Mouse (Mus musculus) kidney, postnatal 4 days (tissue): ENCODE measurements around the gene Sez6.

Experiments
- DNase-seq, 2 experiments: peaks; one replicate each; pipeline ENCODE4 v3.0.0; 2021; ENCODE audit warnings: mixed read lengths in 2 of 2

Sez6 gene

GRCm38 (mm10) chr11:77930751-77931540 lies at the start of gene Sez6:
Gene Sez6, plus strand, starts transcription at chr11:77930800.
- peak; percentile 91 to 92 for DNase-seq

GRCm38 (mm10) chr11:77884524-77885245 lies 45.9 kb upstream of the Sez6 start:
- no peak for DNase-seq

- DNase-seq: no peak
Observed at GRCm38 (mm10) chr11:77885246-77885575, 45.4 kb upstream of the Sez6 start.

GRCm38 (mm10) chr11:77887373-77887960 lies 43.1 kb upstream of the Sez6 start:
- peak in 1 of 2 experiments; percentile 42 for DNase-seq

GRCm38 (mm10) chr11:77888846-77889245 lies 41.8 kb upstream of the Sez6 start:
- DNase-seq: no peak

- DNase-seq: no peak
Observed at GRCm38 (mm10) chr11:77889484-77889883, 41.1 kb upstream of the Sez6 start.

GRCm38 (mm10) chr11:77890648-77891258 lies 39.8 kb upstream of the Sez6 start:
- DNase-seq: no peak

- peak in 1 of 2 experiments; percentile 27 for DNase-seq
Observed at GRCm38 (mm10) chr11:77892883-77893282, 37.7 kb upstream of the Sez6 start.

- no peak for DNase-seq
Observed at GRCm38 (mm10) chr11:77893283-77893682, 37.3 kb upstream of the Sez6 start.

GRCm38 (mm10) chr11:77893787-77894718 lies 36.5 kb upstream of the Sez6 start, which contains the start of gene Pipox:
Gene Pipox, minus strand, starts transcription at chr11:77894096.
- DNase-seq: peak; percentile 90 to 95

GRCm38 (mm10) chr11:77894967-77895366 lies 35.6 kb upstream of the Sez6 start:
- no peak for DNase-seq

- DNase-seq: no peak
Observed at GRCm38 (mm10) chr11:77896011-77896410, 34.6 kb upstream of the Sez6 start.

- DNase-seq: no peak
Observed at GRCm38 (mm10) chr11:77896480-77896819, 34.1 kb upstream of the Sez6 start.

GRCm38 (mm10) chr11:77896820-77897805 lies 33.5 kb upstream of the Sez6 start:
- no peak for DNase-seq

- DNase-seq: no peak
Observed at GRCm38 (mm10) chr11:77900187-77900586, 30.4 kb upstream of the Sez6 start.

GRCm38 (mm10) chr11:77900696-77901095 lies 29.9 kb upstream of the Sez6 start:
- DNase-seq: no peak

- no peak for DNase-seq
Observed at GRCm38 (mm10) chr11:77901366-77901765, 29.2 kb upstream of the Sez6 start.

GRCm38 (mm10) chr11:77901775-77902355 lies 28.7 kb upstream of the Sez6 start:
- DNase-seq: no peak

- DNase-seq: no peak
Observed at GRCm38 (mm10) chr11:77903761-77904160, 26.8 kb upstream of the Sez6 start.

- no peak for DNase-seq
Observed at GRCm38 (mm10) chr11:77904707-77905106, 25.9 kb upstream of the Sez6 start.
